Mouse (Mus musculus): Measurements from ENCODE around the gene Gm9945.

Gm9945 gene

GRCm38 (mm10) chr11:53495417-53495816 is 15.5 kb downstream of the Gm9945 start:
- DNase-seq, result no peak

- no peak for DNase-seq
These were observed 17.0 kb downstream of the Gm9945 start for GRCm38 (mm10) chr11:53496946-53497345.

- peak; percentile 90 for DNase-seq
These were observed 20.6 kb downstream of the Gm9945 start for GRCm38 (mm10) chr11:53500569-53500968.

- DNase-seq, result no peak
These were observed 22.2 kb downstream of the Gm9945 start for GRCm38 (mm10) chr11:53502039-53502765.

GRCm38 (mm10) chr11:53503738-53504137 is 23.8 kb downstream of the Gm9945 start:
- peak; percentile 55 for DNase-seq

GRCm38 (mm10) chr11:53504376-53504775 is 24.4 kb downstream of the Gm9945 start:
- no peak for DNase-seq

- DNase-seq, result no peak
These were observed 25.2 kb downstream of the Gm9945 start for GRCm38 (mm10) chr11:53505026-53505663.

GRCm38 (mm10) chr11:53507098-53507805 is 27.3 kb downstream of the Gm9945 start:
- no peak for DNase-seq

- DNase-seq, result peak; percentile 77
These were observed 28.2 kb downstream of the Gm9945 start for GRCm38 (mm10) chr11:53508152-53508551.

GRCm38 (mm10) chr11:53508591-53508990 is 28.6 kb downstream of the Gm9945 start:
- DNase-seq, result no peak

GRCm38 (mm10) chr11:53510351-53510750 is 30.4 kb downstream of the Gm9945 start:
- no peak for DNase-seq

GRCm38 (mm10) chr11:53516775-53517627 is 37.0 kb downstream of the Gm9945 start:
- DNase-seq, result peak; percentile 40

- no peak for DNase-seq
These were observed 38.8 kb downstream of the Gm9945 start for GRCm38 (mm10) chr11:53518759-53519158.

- peak; percentile 69 for DNase-seq
These were observed 39.5 kb downstream of the Gm9945 start, which contains the start of gene Sept8 for GRCm38 (mm10) chr11:53519207-53520121. Gene Sept8, plus strand, starts transcription at chr11:53519257.

GRCm38 (mm10) chr11:53520122-53520978 is 40.4 kb downstream of the Gm9945 start:
- peak; percentile 75 for DNase-seq

- DNase-seq, result peak; percentile 26
These were observed 41.3 kb downstream of the Gm9945 start for GRCm38 (mm10) chr11:53521120-53521820.

GRCm38 (mm10) chr11:53521821-53522131 is 41.8 kb downstream of the Gm9945 start:
- DNase-seq, result peak; percentile 27

GRCm38 (mm10) chr11:53522362-53522761 is 42.4 kb downstream of the Gm9945 start:
- DNase-seq, result no peak

GRCm38 (mm10) chr11:53522930-53523329 is 43.0 kb downstream of the Gm9945 start:
- no peak for DNase-seq
